Mouse (Mus musculus): Measurements from ENCODE around the gene Dynlt1b.
"Not testable (repeated sequence)": the region's sequence is repeated elsewhere in the genome, so short reads cannot be mapped to it uniquely, and the experiment has no call there.

Gene Dynlt1b

GRCm38 (mm10) chr17:6461083-6461595, 31.2 kb downstream of the Dynlt1b start:
- DNase-seq (ENCODE audit: low spot score in 2 of 2): not testable (repeated sequence)

- DNase-seq (ENCODE audit: low spot score in 2 of 2): peak in 1 of 2 experiments; percentile 22
Measured at GRCm38 (mm10) chr17:6465735-6466134, 35.8 kb downstream of the Dynlt1b start.

GRCm38 (mm10) chr17:6467638-6468461, 37.9 kb downstream of the Dynlt1b start:
- DNase-seq (ENCODE audit: low spot score in 2 of 2): peak in 1 of 2 experiments; percentile 26

- DNase-seq (ENCODE audit: low spot score in 2 of 2): not testable (repeated sequence)
Measured at GRCm38 (mm10) chr17:6470031-6470430, 40.1 kb downstream of the Dynlt1b start.

GRCm38 (mm10) chr17:6470671-6471070, 40.8 kb downstream of the Dynlt1b start:
- not testable (repeated sequence) for DNase-seq (ENCODE audit: low spot score in 2 of 2)

- not testable (repeated sequence) for DNase-seq (ENCODE audit: low spot score in 2 of 2)
Measured at GRCm38 (mm10) chr17:6475270-6475669, 45.4 kb downstream of the Dynlt1b start.

- DNase-seq (ENCODE audit: low spot score in 2 of 2): not testable (repeated sequence)
Measured at GRCm38 (mm10) chr17:6475913-6476312, 46.0 kb downstream of the Dynlt1b start.

- not testable (repeated sequence) for DNase-seq (ENCODE audit: low spot score in 2 of 2)
Measured at GRCm38 (mm10) chr17:6476495-6476947, 46.6 kb downstream of the Dynlt1b start.

- DNase-seq (ENCODE audit: low spot score in 2 of 2): not testable (repeated sequence)
Measured at GRCm38 (mm10) chr17:6477026-6477425, 47.1 kb downstream of the Dynlt1b start.

- DNase-seq (ENCODE audit: low spot score in 2 of 2): peak in 1 of 2 experiments; percentile 31
Measured at GRCm38 (mm10) chr17:6480855-6481589, 51.1 kb downstream of the Dynlt1b start.

GRCm38 (mm10) chr17:6481590-6481963, 51.7 kb downstream of the Dynlt1b start:
- not testable (repeated sequence) for DNase-seq (ENCODE audit: low spot score in 2 of 2)

GRCm38 (mm10) chr17:6482248-6482647, 52.3 kb downstream of the Dynlt1b start:
- not testable (repeated sequence) for DNase-seq (ENCODE audit: low spot score in 2 of 2)

Measured in right cerebral cortex, postnatal 10 days (tissue).